Mouse (Mus musculus) embryonic facial prominence, embryonic 11.5 days (tissue): ENCODE data around the gene Agxt2. TPM values are rescaled to one million over a fixed set of nuclear protein-coding genes. Genes with fewer than 3 reads are reported as not detected.

Source experiments
- ATAC-seq: fragments of 200-750 bp; cut with Nextera tagmentation; replicated peaks from 2 replicates; pipeline ENCODE4 v1.8.0; 2017; ENCODE audit warnings: low read depth; ENCODE audit not compliant: insufficient number of reproducible peaks, low FRiP score, low TSS enrichment
- DNase-seq: peaks from one replicate; pipeline ENCODE4 v3.0.0-alpha.2; 2015; ENCODE audit warnings: low spot score
- H3K27ac ChIP-seq: fragments of 300-500 bp; sonication (generic); replicated peaks from 2 replicates; pipeline ENCODE4 v1.5.1; 2014; ENCODE audit warnings: mild to moderate bottlenecking, low read depth, low read length, control low read depth
- H3K27me3 ChIP-seq: fragments of 300-500 bp; sonication (generic); 2 replicates; pipeline ENCODE4 v1.6.1; 2014; ENCODE audit warnings: mild to moderate bottlenecking, low read length, moderate library complexity, mixed read lengths; ENCODE audit not compliant: control insufficient read depth, insufficient read depth
- H3K36me3 ChIP-seq: fragments of 300-500 bp; sonication (generic); replicated peaks from 2 replicates; pipeline ENCODE4 v1.6.1; 2014; ENCODE audit warnings: low read depth, mild to moderate bottlenecking, low read length, moderate library complexity, mixed read lengths; ENCODE audit not compliant: control insufficient read depth, insufficient read depth
- H3K4me1 ChIP-seq: fragments of 300-500 bp; sonication (generic); 2 replicates; pipeline ENCODE4 v1.6.1; 2014; ENCODE audit warnings: low read length, mixed read lengths; ENCODE audit not compliant: control insufficient read depth, insufficient read depth
- H3K4me2 ChIP-seq: fragments of 300-500 bp; sonication (generic); 2 replicates; pipeline ENCODE4 v1.6.1; 2014; ENCODE audit warnings: low read depth, mild to moderate bottlenecking, control low read depth, low read length, moderate library complexity
- H3K4me3 ChIP-seq: fragments of 300-500 bp; sonication (generic); 2 replicates; pipeline ENCODE4 v1.5.1; 2014; ENCODE audit warnings: low read depth, low read length, control low read depth
- H3K9ac ChIP-seq: fragments of 300-500 bp; sonication (generic); replicated peaks from 2 replicates; pipeline ENCODE4 v1.6.1; 2014; ENCODE audit warnings: mild to moderate bottlenecking, control low read depth, low read length
- H3K9me3 ChIP-seq: fragments of 300-500 bp; sonication (generic); replicated peaks from 2 replicates; pipeline ENCODE4 v1.6.1; 2016; ENCODE audit warnings: mild to moderate bottlenecking, low read length, inconsistent platforms, mixed read lengths; ENCODE audit not compliant: control insufficient read depth
- WGBS: fragments of 180-500 bp; shearing (Covaris S2); extraction: QIAGEN DNeasy Blood & Tissue Kit; methylation state at CpG from one replicate; pipeline ENCODE4 v1.1.7; 2014; 5-methylcytosine and 5-hydroxymethylcytosine counted together
- polyA plus RNA-seq: library from polyadenylated mRNA; unstranded; fragments of >200 nt; fragmentation: Nextera tagmentation; extraction: Ambion mirVana; gene quantifications from 2 replicates; pipeline ENCODE4 v1.2.1, GENCODE M21; 2014

Gene Agxt2
- polyA plus RNA-seq, 1 experiment from 2014 or later = not detected

- Histone ChIP-seq H3K27me3 (no peaks in the 10 kb centered on the region), H3K9ac (no peak overlapping the region), H3K4me1 (no peaks in the 10 kb centered on the region), H3K27ac (no peak overlapping the region), H3K9me3 (no peaks in the 10 kb centered on the region), H3K36me3 (no peaks in the 10 kb centered on the region), H3K4me3 (no peak overlapping the region), H3K4me2 (no peak overlapping the region)
- 96% methylated on average over 6 of the region's 6 CpGs for WGBS
- ATAC-seq = no peak
- DNase-seq = no peak
Observed at GRCm38 (mm10) chr15:10347044-10347443, 11.3 kb upstream of the Agxt2 start.

DNA sequence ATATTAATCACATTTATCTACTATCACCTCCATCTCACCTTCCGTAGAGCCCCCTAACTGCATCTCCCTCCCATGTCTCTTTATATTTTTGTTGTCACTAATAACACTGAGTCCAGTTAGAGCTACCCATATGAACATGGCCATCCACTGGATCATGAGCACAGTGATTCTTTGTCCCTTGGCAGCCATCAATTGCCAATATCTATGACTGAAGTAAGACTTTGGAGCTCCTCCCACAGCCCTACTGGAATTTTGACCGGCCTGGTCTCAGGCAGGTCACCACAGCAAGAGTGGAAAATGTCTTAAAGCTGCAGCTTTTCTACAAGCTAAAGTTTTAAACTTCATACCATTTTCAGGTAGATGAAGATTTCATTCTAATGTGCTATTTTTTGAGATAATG is 8.0 kb downstream of the Agxt2 start:
- DNase-seq = no peak
- no peak for ATAC-seq
- H3K36me3 ChIP-seq = no peaks in the 10 kb centered on the region
- no peak overlapping the region for H3K9ac ChIP-seq
- no peak overlapping the region for H3K4me2 ChIP-seq
- WGBS = 94% methylated on average over 2 of the region's 2 CpGs
- no peaks in the 10 kb centered on the region for H3K27me3 ChIP-seq
- H3K4me1 ChIP-seq = no peaks in the 10 kb centered on the region
- no peaks in the 10 kb centered on the region for H3K9me3 ChIP-seq
- no peak overlapping the region for H3K27ac ChIP-seq
- no peak overlapping the region for H3K4me3 ChIP-seq

- H3K27ac ChIP-seq = no peak overlapping the region
- H3K4me3 ChIP-seq = no peak overlapping the region
- WGBS = 90% methylated on average over 3 of the region's 3 CpGs
Observed at GRCm38 (mm10) chr15:10375404-10375803, 17.1 kb downstream of the Agxt2 start.

DNA sequence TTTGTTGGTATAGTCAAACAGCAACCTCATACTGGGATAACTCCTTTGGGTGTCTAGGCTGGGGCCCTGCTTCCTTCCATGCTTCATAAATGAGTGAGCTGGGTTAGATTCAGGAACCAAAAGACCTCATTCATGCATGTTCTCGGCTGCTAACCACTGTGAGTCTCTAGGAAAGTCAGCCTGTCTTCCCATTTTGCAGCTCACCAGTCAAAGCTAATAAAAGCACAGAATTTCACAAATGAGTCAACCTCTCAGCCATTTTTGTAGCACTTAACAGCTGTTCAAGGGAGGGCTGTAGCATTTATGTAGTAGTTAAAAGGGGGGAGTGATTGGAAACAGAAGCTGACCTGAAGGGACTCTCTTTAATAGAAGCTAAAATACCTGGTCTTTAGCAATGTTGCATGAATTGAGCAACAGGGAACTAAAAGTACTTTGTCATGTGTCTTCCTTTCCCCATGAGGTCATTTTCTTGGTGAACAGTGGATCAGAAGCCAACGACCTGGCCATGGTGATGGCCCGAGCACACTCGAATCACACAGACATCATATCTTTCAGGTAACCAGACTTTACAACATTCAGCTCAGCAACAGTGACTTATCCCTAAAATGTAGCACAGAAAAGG is 20.1 kb downstream of the Agxt2 start:
- no peak overlapping the region for H3K4me2 ChIP-seq
- H3K4me1 ChIP-seq = no peaks in the 10 kb centered on the region
- no peak overlapping the region for H3K9ac ChIP-seq
- H3K9me3 ChIP-seq = no peaks in the 10 kb centered on the region
- no peaks in the 10 kb centered on the region for H3K36me3 ChIP-seq
- 80% methylated on average over 4 of the region's 4 CpGs for WGBS
- H3K27ac ChIP-seq = no peak overlapping the region
- no peaks in the 10 kb centered on the region for H3K27me3 ChIP-seq
- no peak for ATAC-seq
- no peak for DNase-seq
- no peak overlapping the region for H3K4me3 ChIP-seq

More at GRCm38 (mm10) chr15:10375404-10375803, 17.1 kb downstream of the Agxt2 start:
- no peaks in the 10 kb centered on the region for H3K27me3 ChIP-seq
- ATAC-seq = no peak
- no peaks in the 10 kb centered on the region for H3K36me3 ChIP-seq
- H3K4me1 ChIP-seq = no peaks in the 10 kb centered on the region
- no peak overlapping the region for H3K4me2 ChIP-seq
- H3K9ac ChIP-seq = no peak overlapping the region
- DNase-seq = no peak
- H3K9me3 ChIP-seq = no peaks in the 10 kb centered on the region

DNA sequence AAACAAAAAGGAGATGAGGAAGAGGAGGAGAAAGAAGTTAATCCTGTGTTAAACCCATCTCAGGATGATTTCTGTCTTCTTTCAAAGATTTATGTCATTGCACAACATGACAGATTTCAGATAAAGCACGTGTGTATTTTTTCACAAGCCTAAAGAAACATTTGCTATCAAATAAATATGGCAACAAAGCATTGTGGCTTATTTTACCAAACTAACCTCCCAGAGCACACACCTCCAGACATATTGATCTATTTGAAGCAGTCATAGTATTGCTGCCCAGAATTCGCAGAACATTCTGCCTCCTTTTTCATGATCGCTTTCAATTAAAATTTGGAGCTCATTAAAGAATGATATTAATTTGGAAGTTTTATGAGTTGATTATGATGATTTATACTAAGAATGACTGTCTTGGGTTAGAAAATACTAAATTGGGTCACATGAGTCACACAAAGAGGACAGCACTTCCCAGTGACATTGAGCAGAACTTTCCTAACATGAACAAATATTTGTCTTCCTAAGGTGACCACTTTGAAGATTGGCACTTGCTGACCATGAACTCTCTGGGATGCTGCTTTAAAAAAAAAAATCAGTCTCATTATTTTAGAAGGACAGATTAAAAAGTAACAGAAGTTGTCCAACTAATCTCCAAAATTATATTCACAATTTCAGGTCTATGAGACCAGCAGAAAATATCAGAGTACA is 21.6 kb downstream of the Agxt2 start:
- 92% methylated on average over 3 of the region's 3 CpGs for WGBS
- Histone ChIP-seq H3K36me3 (no peaks in the 10 kb centered on the region), H3K9ac (no peak overlapping the region), H3K27ac (no peak overlapping the region), H3K4me1 (no peaks in the 10 kb centered on the region), H3K4me2 (no peak overlapping the region), H3K9me3 (no peaks in the 10 kb centered on the region), H3K27me3 (no peaks in the 10 kb centered on the region), H3K4me3 (no peak overlapping the region)
- DNase-seq = no peak
- ATAC-seq = no peak

GRCm38 (mm10) chr15:10387263-10387662 is 28.9 kb downstream of the Agxt2 start:
- DNase-seq (no peak), ATAC-seq (no peak)
- Histone ChIP-seq H3K27me3 (no peaks in the 10 kb centered on the region), H3K36me3 (no peaks in the 10 kb centered on the region), H3K4me1 (no peaks in the 10 kb centered on the region), H3K9me3 (no peaks in the 10 kb centered on the region), H3K9ac (no peak overlapping the region), H3K4me3 (no peak overlapping the region), H3K27ac (no peak overlapping the region), H3K4me2 (no peak overlapping the region)
- WGBS = 86% methylated on average over 2 of the region's 2 CpGs

- no peaks in the 10 kb centered on the region for H3K27me3 ChIP-seq
- H3K27ac ChIP-seq = no peak overlapping the region
- H3K4me3 ChIP-seq = no peak overlapping the region
- H3K4me2 ChIP-seq = no peak overlapping the region
- H3K36me3 ChIP-seq = no peaks in the 10 kb centered on the region
- H3K9ac ChIP-seq = no peak overlapping the region
- ATAC-seq (no peak), DNase-seq (no peak)
- no peaks in the 10 kb centered on the region for H3K4me1 ChIP-seq
- no peaks in the 10 kb centered on the region for H3K9me3 ChIP-seq
- 57% methylated on average over 2 of the region's 2 CpGs for WGBS
Observed at GRCm38 (mm10) chr15:10399795-10400194, 41.5 kb downstream of the Agxt2 start.

DNA sequence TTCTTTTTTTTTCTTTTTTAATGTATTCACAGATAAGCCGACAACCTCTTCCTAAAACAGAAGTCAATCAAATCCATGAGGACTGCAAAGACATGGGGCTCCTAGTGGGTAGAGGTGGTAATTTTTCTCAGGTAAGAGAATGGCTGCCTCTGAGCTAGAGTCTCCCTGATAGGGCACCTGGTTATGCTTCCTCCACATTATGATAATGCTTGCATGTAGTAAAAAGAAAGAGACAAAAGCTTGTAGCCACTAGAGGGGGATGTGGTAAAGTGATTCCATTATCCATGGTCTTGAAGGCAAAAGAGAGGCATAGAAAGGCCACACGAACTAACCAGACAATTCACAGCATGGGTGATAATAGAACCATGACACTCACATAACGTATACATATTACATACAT is 42.1 kb downstream of the Agxt2 start:
- DNase-seq = peak; percentile 63
- H3K27me3 ChIP-seq = no peaks in the 10 kb centered on the region
- H3K36me3 ChIP-seq = no peaks in the 10 kb centered on the region
- H3K4me3 ChIP-seq = no peak overlapping the region
- H3K4me2 ChIP-seq = no peak overlapping the region
- H3K27ac ChIP-seq = no peak overlapping the region
- 60% methylated on average over 3 of the region's 3 CpGs for WGBS
- no peak for ATAC-seq
- no peaks in the 10 kb centered on the region for H3K9me3 ChIP-seq
- no peaks in the 10 kb centered on the region for H3K4me1 ChIP-seq
- no peak overlapping the region for H3K9ac ChIP-seq
